Mouse (Mus musculus): ENCODE measurements around the gene Olfr298.

Gene Olfr298

GRCm38 (mm10) chr7:86492384-86492783, at the start of gene Olfr298:
Gene Olfr298 (minus strand): TSS chr7:86492484.
- DNase-seq (ENCODE audit: low spot score): no peak

- DNase-seq (ENCODE audit: low spot score): no peak
These were observed 27.4 kb upstream of the Olfr298 start, which contains the start of gene Olfr297 for GRCm38 (mm10) chr7:86519668-86520067. Gene Olfr297 (plus strand): TSS chr7:86519968.

GRCm38 (mm10) chr7:86459621-86460020, 32.7 kb downstream of the Olfr298 start, which contains the start of gene Olfr299:
Gene Olfr299 (plus strand): TSS chr7:86459921.
- no peak for DNase-seq (ENCODE audit: low spot score)

Data from testis, postnatal 14 days (tissue).